Mouse (Mus musculus): ENCODE measurements around the gene Naaladl2.
"Not testable (repeated sequence)": the region's sequence is repeated elsewhere in the genome, so short reads cannot be mapped to it uniquely, and the experiment has no call there.

The Naaladl2 gene

DNA sequence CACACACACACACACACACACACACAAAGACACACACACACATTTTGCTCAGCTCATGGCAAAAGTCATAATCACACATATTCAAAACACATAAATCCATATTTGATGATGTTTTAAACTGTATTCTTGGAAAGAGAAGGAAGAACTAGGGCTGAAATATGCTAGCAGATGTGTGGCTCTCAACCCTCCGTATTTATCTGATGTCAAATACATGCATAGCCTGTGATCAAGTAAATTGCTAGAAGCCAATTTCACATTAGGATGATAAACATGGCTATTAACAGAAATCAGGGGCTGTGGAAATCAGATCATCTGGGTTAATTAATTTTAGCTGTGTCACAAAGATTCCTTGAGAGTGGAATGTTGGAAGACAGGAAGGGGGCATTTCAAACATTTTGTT, 752.8 kb downstream of the Naaladl2 start:
- in situ Hi-C loops (cut with MboI; ENCODE audit: low sequenced_read_pairs): no loop called here

DNA sequence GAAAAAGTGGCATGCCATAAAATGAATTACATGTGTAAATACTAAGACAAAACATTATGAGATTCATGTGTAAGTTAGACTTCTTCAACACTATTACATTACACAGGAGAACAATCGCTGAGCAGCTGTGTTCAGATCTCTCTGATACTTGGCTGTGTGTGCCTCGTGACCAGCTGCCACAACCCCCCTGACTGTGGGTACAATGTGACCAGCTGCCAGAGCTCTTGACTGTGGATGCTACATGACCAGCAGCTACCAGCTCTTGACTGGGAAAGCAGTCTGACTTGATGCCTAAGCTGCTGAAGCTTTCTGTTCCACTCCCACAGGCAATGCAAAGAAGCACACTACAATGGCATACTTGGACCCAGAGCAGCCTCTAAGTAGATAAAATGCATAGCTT, 789.1 kb downstream of the Naaladl2 start:
- in situ Hi-C loops (cut with MboI; ENCODE audit: low sequenced_read_pairs): no loop called here

DNA sequence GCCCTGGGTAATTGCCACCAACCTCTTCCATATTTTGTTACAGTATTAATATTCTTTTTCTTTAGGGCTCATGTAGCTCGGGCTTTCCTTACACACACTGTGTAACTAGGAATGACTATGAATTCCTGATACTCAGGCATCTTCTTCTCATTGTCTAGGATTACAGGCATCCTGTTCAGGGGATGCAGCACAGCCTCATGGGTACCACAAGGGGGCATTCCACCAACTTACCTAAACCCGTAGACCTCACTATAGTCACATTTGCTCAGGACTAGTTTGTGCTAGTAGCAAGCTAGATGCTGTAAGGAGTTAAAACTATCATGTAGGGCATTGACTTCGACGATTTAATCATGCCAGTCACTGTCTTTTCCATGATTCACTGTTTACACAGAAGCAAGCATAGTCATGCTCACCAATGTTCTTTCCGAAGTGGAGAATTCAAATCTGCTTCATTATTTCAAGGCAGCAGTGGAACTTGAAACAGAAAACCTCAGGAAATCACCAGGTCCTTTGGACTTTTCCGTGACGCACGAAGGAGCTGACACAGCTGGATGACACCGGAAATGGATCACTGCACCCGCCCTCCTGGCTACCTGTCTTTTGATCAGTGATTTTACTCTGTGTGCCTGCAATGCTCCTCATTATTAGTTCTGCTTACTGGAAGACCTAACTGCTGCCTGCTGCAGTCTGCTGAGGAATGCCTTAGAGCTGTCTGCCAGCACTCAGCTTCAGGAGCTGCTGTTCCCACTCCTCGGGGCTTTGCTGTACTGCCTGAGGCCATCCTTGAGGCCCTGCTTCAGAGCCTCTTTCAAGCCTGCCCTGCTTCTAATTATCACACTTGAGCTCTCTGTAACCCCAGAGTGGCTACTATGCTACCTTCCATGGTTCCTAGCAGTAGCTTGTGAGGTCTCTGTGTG, 822.3 kb downstream of the Naaladl2 start:
- in situ Hi-C loops (cut with MboI; ENCODE audit: low sequenced_read_pairs): no loop called here

DNA sequence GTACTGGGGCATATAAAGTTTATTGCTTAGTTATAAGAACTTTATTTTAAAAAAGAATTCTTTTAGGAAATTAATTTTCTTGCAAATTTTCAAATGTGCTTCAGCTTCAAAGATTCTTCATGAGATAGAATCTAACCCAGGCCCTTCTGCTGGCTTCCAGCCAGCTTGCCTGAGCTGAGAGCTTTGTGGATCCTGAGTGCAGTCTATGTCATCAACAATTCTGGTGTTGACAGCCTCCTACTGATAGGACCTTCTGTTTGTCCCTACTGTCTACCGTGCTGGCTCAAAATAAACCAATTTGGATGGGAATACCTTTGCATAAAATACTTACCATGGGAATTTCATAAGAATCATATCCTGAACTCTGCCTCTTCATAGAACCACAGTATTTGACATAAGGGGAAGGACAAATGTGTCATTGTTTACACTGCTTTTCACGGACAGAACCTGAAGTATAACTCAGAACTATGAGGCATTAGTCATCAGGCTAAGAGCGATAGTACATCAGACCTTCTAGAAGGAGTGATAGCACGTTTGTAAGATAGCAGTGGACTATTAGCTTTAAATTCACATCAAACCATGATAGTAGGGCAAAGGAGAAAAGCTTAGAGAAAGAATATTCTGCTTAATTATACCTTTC, 829.3 kb downstream of the Naaladl2 start:
- in situ Hi-C loops (cut with MboI; ENCODE audit: low sequenced_read_pairs): no loop called here

DNA sequence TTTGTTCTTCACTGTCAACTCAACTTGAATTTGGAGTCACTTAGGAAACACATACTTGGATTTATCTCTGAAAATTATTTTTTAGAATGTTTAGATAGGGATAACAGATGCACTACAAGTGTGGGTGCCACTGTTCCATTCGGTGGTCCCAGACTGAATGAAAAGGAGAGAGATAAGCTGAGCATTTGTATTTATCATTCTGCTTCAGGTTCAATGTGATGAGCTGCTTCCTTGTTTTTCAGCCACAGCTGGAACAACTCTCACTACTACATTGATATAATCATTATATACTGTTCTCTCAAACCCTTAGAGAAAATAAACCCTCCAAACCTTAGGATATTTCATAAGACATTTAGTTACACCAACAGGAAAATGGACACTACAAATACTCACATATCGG, 918.6 kb downstream of the Naaladl2 start:
- in situ Hi-C loops (cut with MboI; ENCODE audit: low sequenced_read_pairs): no loop called here

DNA sequence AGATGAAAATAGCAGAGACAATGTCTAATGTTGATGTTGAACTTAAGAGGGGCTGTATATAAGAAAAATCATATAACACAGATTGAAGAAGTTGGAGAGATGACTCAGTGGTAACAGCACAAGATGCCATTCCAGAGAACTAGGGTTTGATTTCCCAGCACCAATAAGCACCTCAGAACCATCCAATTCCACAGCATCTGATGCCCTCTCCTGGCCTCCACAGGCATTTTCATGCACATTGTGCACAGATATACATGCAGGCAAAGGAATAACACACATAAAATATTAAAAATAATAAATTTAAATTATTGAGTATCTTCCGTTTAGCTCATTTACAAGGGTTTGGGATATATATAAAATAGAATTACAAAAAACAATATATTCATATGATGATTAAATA, 926.6 kb downstream of the Naaladl2 start:
- in situ Hi-C loops (cut with MboI; ENCODE audit: low sequenced_read_pairs): no loop called here

DNA sequence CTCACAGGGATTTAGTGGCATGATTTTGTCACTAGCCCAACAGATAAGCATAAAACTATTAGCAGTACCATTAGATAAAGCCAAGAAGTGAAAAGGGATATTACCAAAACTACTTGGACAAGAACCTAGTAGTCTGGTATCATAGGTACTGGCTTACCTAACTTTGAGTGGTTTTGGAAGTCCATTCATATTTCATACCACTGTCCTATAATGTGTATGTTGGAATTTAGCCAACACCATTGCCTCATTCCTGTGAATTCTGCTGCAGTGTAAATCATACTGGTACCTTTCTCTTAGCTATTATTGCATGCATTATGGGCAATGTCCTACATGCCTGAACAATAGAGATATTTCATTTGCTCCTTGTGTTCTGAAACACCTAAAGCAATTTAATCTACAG, 977.5 kb downstream of the Naaladl2 start:
- in situ Hi-C loops (cut with MboI; ENCODE audit: low sequenced_read_pairs): no loop called here

DNA sequence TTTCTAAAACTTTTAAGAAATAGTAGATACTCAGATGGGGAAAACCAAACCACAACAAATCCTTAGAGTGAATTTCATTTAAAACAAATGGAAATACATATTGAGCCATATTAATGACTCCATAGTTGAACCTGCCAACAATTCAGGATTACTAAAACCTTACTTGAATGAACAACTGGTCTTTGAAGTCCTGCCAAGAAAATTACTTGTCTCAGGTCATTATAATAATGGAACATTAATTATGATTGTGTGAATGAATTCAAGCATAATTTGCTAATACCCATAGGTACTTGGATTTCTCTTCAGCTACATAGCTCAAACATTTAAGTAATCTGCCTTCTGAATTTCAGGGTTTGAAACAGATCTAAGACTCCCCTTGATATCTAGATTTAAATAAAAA, 980.1 kb downstream of the Naaladl2 start:
- in situ Hi-C loops (cut with MboI; ENCODE audit: low sequenced_read_pairs): no loop called here

DNA sequence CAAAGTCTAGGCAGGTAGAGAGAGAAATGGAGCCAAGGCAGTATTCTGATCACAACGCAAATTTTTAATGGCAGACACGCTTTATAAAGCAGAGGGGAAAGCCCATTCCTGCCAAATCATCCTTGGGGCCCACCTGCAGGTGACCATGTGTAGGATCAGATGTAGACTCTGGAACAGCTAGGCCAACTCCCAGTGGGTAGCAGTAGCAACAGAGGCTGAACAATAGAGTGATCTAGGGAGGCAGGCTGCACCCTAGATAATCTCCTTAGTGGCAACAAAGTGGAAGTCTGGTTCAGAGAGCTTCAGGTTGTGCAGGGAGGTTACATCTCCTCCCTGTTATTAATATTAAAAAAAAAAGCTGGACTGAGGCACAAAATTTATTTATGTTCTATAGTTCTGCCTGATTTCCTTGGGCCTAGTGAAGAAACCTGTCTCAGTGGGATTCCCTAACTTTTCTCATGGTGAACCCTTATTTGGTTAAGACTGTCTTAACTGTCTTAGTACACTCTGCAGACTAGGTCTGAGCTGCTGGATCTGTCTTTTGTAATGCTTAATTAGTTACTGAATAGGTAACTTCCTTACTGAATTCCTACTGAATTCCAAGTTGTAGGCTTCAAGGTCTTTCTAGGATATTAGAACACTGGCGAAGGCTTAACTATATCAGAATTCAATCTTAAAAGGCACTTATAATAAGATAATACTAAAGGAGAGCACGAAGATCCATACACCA, 992.8 kb downstream of the Naaladl2 start:
- in situ Hi-C loops (cut with MboI; ENCODE audit: low sequenced_read_pairs): not testable (repeated sequence)

DNA sequence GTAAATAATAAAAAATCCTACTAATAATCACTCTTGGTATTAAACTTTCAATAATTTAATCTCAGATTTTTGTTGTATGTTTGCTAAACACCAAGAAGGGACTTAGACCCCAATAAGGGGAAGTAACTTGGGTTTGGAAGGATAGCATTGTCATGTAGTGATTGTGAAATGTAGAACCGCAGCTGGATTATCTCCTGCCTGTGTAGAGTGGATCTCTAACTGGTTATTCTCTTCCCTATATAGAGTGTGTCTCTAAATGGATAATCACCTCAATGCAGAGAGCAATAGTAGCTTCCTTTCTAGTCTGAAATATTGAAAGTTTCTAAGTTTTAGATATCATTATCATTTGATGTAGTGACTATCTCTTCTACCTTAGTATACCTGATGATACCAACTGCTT, 1001.3 kb downstream of the Naaladl2 start:
- in situ Hi-C loops (cut with MboI; ENCODE audit: low sequenced_read_pairs): no loop called here

DNA sequence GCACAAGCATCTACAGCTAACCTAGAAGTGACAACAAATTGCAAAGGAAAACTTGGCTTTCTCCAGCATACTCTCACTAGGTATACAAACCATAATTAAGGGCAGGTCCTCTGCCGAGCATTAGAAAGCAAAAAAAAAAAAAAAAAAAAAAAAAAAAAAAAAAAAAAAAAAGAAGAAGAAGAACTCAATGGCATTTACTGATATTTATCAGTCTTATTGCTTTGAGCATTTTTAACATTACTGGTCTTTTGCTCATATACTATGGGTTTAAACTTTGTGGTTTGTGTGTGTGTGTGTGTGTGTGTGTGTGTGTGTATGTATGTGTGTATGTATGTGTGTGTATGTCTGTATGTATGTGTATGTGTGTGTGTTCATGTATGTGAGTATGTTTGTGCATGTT, 1006.1 kb downstream of the Naaladl2 start:
- in situ Hi-C loops (cut with MboI; ENCODE audit: low sequenced_read_pairs): no loop called here

DNA sequence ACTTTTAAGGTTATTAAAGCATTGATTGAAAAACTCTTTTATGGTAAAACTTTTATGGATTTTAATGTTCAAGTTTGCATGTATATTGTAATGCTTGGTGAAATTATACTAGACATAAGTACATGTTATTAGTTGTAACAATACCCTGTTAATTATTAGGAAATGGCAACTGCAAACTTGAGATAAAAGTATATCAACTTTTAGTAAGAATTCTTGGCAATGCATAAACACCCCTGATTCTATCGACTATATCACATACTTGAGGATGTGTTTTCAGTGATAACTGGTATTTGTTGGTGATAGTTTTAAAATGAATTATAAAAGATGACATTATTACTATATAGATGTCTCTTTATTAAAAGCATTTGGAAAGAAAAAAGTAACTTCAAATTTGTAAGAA, 1017.9 kb downstream of the Naaladl2 start:
- in situ Hi-C loops (cut with MboI; ENCODE audit: low sequenced_read_pairs): no loop called here

DNA sequence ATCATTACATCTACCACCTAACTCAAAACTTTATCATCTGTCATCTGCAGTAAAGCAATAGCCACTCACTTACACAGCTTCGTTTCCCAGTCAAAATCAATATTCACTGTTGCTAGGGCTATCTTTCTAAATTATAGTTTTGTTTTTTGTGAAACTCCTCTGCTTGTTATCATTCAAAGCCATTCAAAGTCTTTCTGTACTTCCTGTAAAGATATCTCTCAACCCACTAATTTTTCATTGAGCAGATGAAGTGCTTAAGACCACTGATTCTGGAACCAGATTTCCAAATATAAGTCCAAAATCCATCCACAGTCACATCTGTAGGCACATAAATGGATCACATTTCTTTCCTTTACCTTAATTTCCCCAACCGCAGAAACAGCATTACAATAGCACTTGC, 1020.0 kb downstream of the Naaladl2 start:
- in situ Hi-C loops (cut with MboI; ENCODE audit: low sequenced_read_pairs): no loop called here

DNA sequence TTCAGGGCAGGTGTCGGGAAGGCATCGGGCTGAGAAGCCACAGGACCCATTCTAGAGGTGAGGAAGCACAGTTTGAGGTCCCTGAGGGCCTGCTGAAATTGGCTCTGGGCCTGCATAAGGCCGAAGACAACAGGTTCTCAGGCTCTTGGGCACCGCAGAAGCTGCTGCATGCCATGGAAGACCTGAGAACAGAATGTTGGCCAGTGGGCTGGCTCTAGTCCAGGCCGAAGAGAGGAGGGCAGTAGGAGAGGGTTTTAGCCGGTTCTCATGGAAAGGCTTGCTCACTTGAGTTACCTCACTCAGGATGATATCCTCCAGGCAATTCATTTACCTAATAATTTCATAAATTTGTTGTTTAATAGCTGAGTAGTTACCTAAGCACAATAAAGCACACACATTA, 1025.9 kb downstream of the Naaladl2 start:
- in situ Hi-C loops (cut with MboI; ENCODE audit: low sequenced_read_pairs): no loop called here

DNA sequence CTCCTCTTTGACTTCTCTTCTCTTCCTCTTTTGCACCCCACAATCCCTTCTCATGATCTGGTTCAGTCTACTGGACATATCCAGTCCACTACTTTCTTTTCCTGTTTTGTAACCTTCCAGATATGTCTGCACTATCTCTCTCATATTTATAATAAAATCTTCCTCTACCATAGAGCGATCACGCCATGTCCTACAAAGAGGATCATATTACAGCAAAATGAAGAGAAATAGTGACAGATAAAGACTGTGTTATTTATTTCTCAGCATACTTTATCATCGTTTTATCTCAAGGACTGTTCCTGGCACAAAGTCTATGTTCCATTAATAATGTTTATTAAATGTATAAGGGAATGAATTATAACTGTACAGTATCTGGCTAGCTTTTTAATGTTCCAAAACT, 1029.2 kb downstream of the Naaladl2 start:
- in situ Hi-C loops (cut with MboI; ENCODE audit: low sequenced_read_pairs): no loop called here

DNA sequence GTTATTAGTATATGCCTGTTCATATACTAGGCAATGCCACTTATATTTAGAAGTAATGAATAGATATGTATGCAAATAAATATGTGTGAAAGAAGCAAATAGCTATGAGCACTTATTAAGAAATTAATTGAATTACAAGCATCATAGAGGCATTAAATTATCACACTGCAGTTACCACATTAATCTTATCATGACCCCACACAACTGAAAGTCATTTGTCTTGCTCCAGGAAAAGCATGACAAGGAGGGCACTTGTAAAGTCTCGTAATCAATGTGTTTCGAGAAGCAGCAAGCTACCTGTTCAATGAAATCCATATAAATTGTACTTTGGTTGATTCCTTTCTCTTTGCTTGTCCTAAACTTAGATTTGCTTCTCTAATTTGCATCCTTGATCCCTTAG, 1030.7 kb downstream of the Naaladl2 start:
- in situ Hi-C loops (cut with MboI; ENCODE audit: low sequenced_read_pairs): no loop called here

DNA sequence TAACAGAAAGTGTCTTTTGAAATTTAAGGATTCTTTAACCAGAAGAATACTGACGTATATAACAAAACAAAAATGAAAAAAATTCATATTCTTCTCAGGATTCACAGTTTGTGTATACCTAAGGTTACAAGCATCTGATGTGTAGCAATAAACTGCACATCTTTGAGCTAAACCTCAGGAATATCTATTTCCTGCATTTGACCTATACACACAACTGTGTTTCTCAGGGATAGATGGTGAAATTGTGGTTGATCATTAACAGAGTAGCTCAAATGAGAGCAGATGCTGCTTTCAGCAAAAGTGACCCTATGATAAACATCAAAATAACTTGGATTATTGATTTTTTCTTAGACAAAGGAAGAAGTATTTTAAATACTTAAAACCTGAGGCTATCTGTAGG, 1037.7 kb downstream of the Naaladl2 start:
- in situ Hi-C loops (cut with MboI; ENCODE audit: low sequenced_read_pairs): no loop called here

DNA sequence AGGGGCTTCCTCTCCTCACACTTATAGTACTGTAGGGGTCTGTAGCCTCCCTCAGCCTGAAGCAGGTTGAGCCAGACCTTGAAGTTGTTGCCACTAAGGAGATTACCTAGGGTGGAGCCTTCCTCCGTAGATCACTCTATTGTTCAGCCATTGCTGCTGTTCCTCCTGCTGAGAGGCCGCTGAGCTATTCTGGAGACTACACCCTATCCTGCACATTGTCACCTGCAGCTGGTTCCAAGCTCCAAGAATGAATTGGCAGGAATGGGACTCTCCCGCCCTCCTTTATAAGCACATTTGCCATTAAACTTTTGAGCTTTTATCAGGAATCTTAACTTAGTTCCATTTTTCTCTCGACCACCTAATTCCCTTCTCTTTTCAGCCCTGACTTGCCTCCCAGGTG, 1064.3 kb downstream of the Naaladl2 start:
- in situ Hi-C loops (cut with MboI; ENCODE audit: low sequenced_read_pairs): no loop called here

DNA sequence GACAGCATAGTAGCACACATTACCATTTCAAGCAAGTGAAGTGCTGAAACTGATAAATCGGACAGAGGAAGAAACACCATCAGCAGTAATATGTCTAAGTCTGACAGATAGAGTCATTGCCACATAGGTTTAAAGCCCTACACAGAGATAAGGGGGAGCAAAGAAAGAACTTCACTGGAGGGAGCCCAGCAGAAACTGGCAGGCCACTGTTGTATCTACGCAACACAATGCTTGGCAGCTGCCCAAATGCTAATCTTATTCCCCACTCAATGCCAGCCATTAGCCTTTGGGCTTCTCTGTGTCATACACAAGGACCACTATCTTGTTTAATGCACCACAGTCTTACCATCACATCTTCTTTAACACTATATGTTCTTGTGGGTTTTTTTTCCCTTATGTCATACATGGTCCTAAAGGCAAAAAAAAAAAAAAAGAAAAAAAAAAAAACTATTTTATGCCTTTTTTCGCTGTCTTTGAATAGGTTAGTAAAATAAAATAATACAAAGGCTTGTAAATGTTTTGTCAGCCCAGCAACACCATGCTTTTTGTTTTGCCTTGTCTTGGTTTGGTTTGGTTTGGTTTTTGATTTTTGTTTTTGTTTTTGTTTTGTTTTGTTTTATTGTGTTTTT, 1072.8 kb downstream of the Naaladl2 start:
- in situ Hi-C loops (cut with MboI; ENCODE audit: low sequenced_read_pairs): no loop called here

DNA sequence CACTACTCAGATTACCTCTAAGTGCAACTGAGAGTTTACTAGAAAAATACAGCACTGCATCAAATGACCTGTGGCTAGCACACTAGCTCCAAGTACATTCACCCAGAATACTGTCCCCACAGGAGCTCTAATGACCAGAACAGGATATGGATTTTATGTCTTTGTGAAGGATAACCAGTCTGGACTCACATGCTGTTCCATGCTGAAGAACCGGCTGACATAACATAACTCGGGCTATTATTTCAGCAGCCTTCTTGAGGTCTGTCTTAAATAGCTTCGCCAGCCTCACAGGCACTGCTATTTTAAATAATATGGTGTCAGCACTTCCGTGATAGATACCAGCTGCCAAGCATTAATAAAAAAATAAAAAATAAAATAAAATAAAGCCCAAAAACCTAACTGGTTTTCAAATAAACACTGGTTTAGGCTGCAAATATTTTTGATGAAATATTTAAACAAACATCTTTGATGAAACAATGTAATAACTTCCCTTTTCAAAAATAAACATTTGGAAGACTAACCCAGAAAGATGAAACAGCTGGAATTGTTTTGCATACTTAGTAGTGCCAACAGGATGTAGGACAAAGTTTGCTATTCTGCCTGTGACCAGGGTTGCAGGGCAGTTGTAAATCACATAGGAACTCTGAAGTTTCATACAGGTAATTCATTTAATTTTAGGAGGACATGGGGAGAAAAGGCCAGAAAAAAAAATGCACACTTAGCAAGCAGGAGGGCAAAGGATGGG, 1073.5 kb downstream of the Naaladl2 start:
- in situ Hi-C loops (cut with MboI; ENCODE audit: low sequenced_read_pairs): no loop called here

DNA sequence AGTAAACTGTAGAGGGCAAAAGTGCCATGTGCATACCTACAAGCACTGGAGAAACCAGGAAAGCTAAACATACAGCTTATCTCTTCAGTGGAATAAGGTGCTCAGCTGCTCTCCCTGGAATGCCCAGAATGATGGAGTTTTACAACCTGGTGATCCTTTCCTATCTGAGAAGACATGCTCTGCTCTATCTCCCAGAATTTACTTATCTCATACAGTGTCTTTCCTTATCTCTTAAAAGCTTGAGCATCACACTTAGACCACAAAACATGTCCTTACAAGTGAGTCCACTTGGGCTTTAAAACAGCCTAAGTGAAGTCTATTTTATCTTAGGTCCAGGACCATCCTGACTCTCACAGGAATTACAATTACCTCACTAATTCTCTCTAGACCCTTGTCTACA, 1095.8 kb downstream of the Naaladl2 start:
- in situ Hi-C loops (cut with MboI; ENCODE audit: low sequenced_read_pairs): no loop called here

All from CH12F3 (cell line).